Mouse (Mus musculus): ENCODE measurements around the gene Fan1.

GRCm38 (mm10) chr7:64360586-64360945, 13.3 kb downstream of the Fan1 start:
- TF ChIP-seq CTCF (IDR thresholded peaks at IDR 0.05; ENCODE audit: low read depth) (no peak), EP300 (IDR thresholded peaks at IDR 0.05; ENCODE audit: low read depth) (no peak)
